Mouse (Mus musculus) liver, adult (tissue): ENCODE results near the gene Cx3cr1.

ENCODE experiments used
- GATA4 ChIP-seq: IDR thresholded peaks from 2 replicates; pipeline ENCODE4 v1.6.1; 2014; ENCODE audit warnings: mild to moderate bottlenecking, low read length; ENCODE audit not compliant: insufficient replicate concordance

Gene Cx3cr1

DNA sequence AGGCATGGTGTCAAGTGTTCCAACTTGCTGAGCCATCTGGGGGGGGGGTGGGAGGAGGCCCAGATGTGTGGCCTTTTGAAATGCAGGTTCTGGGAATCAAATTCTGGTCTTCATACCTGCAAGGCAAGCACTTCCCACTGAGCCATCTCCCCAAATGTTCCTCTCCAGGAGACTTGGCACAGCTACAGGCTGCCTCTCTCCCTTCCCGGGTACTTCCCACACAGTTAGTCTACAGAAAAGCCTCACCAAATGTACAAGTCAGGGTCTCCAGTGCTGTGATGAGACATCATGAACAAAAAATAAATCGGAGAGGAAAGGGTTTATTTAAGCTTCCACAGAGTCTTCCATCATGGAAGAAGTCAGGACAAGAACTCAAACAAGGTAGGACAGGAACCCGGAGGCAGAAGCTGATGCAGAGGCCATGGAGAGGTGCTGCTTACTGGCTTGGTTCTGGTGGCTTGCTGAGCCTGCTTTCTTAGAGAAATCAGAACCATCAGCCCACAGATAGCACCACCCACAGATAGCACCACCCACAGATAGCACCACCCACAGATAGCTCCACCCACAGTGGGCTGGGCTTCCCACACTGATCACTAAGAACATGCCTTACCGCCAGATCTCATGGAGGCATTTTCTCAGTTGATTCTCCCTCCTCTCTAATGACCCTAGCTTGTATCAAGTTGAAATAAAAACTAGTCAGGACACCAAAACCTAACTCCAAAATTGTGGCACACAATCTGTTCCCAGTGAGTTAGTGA lies 182.4 kb downstream of the Cx3cr1 start:
- TF ChIP-seq GATA4 = no peak

DNA sequence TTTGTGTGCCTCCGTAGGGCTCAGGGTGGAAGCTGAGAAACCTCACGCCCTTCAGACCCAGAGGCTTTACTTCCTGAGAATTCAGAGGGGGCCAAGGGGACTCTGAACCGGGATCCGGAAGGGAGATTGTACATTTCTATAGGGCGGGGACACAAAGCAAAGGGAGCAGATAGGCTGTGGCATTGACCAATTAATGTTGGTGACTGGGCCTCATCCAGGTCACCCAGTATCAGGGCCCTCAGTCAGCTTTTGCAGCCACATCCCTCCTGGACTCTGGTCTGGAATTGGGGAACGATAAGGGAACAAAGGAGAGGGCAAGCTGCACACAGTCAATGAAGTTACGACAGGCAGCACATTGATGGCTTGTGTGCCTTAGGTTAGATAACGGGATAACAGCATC lies 215.5 kb downstream of the Cx3cr1 start:
- no peak for TF ChIP-seq GATA4

DNA sequence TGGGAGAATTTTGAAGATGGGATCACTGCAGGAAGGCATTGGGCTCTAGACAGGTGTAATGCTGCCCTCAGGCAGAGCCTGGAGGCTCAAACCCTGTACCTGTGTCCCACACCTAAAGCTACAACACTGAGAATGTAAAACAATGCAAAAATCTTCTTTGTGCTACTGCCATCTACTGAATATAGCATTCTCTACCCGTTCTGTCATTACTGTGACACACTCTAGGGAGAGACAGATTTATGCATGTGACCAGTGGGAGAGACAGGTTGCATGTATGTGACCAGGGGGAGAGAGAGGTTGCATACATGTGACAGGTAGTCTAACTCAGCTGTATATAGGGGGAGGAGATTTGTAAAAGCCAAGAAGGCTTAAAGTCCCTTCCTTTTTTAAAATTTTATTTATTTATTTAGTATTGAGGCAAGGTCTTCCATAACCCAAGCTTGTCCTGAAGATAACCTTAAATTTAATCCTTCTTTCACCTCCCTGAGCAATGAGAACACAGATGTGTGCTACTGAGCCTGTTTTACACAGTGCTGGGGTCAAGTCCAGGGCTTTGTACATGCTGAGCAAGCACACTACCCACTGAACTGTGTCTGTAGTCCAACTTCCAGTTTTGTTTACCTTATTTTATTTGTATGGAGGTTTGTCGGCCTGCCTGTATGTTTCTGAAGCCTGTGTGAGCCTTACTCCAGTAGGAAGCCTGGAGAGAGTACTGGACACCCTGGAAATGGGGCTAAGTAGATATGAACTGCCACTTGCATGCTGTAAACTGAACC lies 216.4 kb downstream of the Cx3cr1 start:
- TF ChIP-seq GATA4 = no peak

DNA sequence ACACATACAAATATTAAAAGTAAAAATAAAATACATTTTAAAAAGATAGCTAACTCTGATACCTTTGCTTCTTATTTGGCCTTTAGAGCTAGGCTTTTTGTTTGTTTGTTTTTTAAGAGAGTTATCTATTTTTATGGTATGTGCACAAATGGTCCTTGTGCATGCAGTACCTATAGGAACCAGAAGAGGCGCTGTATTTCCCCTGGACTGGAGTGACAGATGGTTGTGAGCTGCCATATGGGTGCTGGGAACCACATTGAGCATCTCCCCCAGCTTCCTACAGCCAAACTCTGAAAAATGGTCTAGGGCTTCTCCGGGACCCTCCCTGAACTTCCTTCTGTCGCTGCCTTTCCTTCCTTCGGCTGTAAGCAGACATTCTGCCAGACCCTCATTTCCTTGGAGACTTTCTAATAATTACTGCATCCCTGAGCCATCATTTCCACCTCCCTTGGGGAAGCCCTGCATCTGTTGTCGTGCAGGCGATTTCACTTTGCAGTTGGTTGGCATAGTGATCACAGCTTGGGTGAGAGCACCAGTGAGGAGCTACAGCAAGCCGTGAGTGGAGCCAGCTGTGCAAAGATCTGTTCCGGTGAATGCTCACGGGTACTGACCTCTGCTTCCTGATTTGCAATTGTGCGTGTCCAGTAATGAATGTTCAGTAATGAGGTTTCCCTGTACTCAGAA lies 217.2 kb downstream of the Cx3cr1 start:
- no peak for TF ChIP-seq GATA4
